Mouse (Mus musculus) limb, embryonic 14.5 days (tissue): ENCODE measurements around the gene Cdh7. TPM values are rescaled to one million over a fixed set of nuclear protein-coding genes. Genes with fewer than 3 reads are reported as not detected.
A peak's percentile ranks its signal among the peaks of the same experiment; 100 is the strongest.

Experiments
- ATAC-seq: fragments of 200-750 bp; cut with Nextera tagmentation; 2 replicates; pipeline ENCODE4 v1.8.0; 2017; ENCODE audit warnings: low read depth, moderate number of reproducible peaks, moderate TSS enrichment; ENCODE audit not compliant: low FRiP score
- DNase-seq: peaks from one replicate; pipeline ENCODE4 v3.0.0-alpha.2; 2015; ENCODE audit warnings: low spot score
- H3K27ac ChIP-seq: fragments of 300-500 bp; sonication (generic); replicated peaks from 2 replicates; pipeline ENCODE4 v1.5.1; 2014; ENCODE audit warnings: low read depth, mild to moderate bottlenecking, low read length, moderate library complexity, mixed read lengths
- H3K27me3 ChIP-seq: fragments of 300-500 bp; sonication (generic); 2 replicates; pipeline ENCODE4 v1.6.1; 2014; ENCODE audit warnings: low read length, mixed read lengths; ENCODE audit not compliant: control insufficient read depth, insufficient read depth
- H3K36me3 ChIP-seq: fragments of 300-500 bp; sonication (generic); 2 replicates; pipeline ENCODE4 v1.6.1; 2014; ENCODE audit warnings: mild to moderate bottlenecking, low read length, moderate library complexity, mixed read lengths; ENCODE audit not compliant: control insufficient read depth, insufficient read depth
- H3K4me1 ChIP-seq: fragments of 300-500 bp; sonication (generic); 2 replicates; pipeline ENCODE4 v1.6.1; 2014; ENCODE audit warnings: antibody characterized with exemption, low read length, mixed read lengths; ENCODE audit not compliant: control insufficient read depth, insufficient read depth
- H3K4me2 ChIP-seq: fragments of 300-500 bp; sonication (generic); replicated peaks from 2 replicates; pipeline ENCODE4 v1.6.1; 2014; ENCODE audit warnings: low read depth, mild to moderate bottlenecking, low read length, moderate library complexity; ENCODE audit not compliant: severe bottlenecking
- H3K4me3 ChIP-seq: fragments of 300-500 bp; sonication (generic); replicated peaks from 2 replicates; pipeline ENCODE4 v1.5.1; 2014; ENCODE audit warnings: low read length
- H3K9ac ChIP-seq: fragments of 300-500 bp; sonication (generic); 2 replicates; pipeline ENCODE4 v1.6.1; 2014; ENCODE audit warnings: mild to moderate bottlenecking, low read depth, low read length, moderate library complexity; ENCODE audit not compliant: severe bottlenecking
- H3K9me3 ChIP-seq: fragments of 300-500 bp; sonication (generic); 2 replicates; pipeline ENCODE4 v1.6.1; 2016; ENCODE audit warnings: low read length; ENCODE audit not compliant: control insufficient read depth
- POLR2A ChIP-seq: fragments of 200-500 bp; IDR thresholded peaks from 2 replicates; pipeline ENCODE4 v1.8.0; 2012; ENCODE audit warnings: inconsistent platforms, mild to moderate bottlenecking, moderate library complexity, borderline replicate concordance; ENCODE audit not compliant: insufficient read depth, insufficient read length; ENCODE audit errors: extremely low read depth
- WGBS: fragments of 180-500 bp; shearing (Covaris S2); extraction: QIAGEN DNeasy Blood & Tissue Kit; methylation state at CpG from one replicate; pipeline ENCODE4 v1.1.7; 2014; 5-methylcytosine and 5-hydroxymethylcytosine counted together
- polyA plus RNA-seq, 2 experiments: library from polyadenylated mRNA; depleted of rRNA in 1 of 2; stranded (reverse) in 1 of 2; unstranded in 1 of 2; fragments of >200 nt; fragmentation: Nextera tagmentation in 1 of 2; extraction: Ambion mirVana in 1 of 2; gene quantifications; 2 replicates each; pipeline versions ENCODE4 v1.2.1 to v1.2.3; 2012 to 2014

Cdh7 gene
- polyA plus RNA-seq (2012; rRNA removed) (1.5 and 2.1 TPM in 2 replicates), polyA plus RNA-seq (2014; fragmentation: Nextera tagmentation; extraction: Ambion mirVana) (0.55 TPM in 2 replicates)

DNA sequence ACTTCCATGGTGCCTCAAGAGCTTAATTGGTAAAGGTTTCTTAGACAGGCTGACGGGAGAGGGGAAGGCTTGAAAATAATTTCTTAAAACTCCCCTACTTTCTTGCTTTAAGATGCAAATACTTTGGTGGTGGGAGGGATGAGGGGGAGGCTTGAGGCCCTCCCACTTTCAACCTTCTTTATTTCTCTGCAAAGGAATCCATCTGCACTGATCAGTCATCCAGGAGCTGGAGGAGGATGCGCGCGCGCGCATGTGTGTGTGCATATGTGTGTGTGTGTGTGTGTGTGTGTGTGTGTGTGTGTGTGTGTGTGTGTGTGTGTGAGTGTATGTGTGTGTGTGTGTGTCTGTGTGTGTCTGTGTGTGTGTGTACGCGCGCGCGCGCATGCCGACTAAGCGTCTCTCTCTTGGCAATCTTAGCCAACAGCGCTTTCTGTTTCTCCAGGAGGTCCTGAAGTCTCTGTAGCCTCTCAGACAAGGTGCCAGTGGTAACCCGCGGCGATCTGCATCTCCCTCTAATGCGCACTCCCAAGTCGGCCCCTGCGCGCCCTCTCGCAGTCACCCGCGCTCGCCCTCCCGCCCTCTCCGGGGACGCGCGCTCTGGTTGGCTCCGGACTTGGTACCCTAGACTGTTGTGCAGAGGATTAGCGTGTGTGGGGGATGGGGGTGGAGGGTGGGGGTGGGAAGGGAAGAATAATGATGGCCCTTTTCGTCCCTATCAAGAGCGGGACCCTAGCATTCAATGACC lies at the start of gene Cdh7:
Gene Cdh7, plus strand, starts transcription at position 368 of the 745 bp plus-strand sequence.
- no peak within 1 kb of the TSS for H3K27ac ChIP-seq
- no peak for TF ChIP-seq POLR2A
- ATAC-seq, result no peak
- H3K9ac ChIP-seq, result peak within 1 kb of the TSS; percentile 34; the same call in 1 of the 2 replicates
- H3K36me3 ChIP-seq, result no peaks in the 10 kb centered on the region
- H3K27me3 ChIP-seq, result peaks cover 13% of the 10 kb centered on the region
- DNase-seq, result peak; percentile 9
- peak within 1 kb of the TSS; percentile 86 for H3K4me2 ChIP-seq
- under 1% methylated on average over 20 of the region's 35 CpGs for WGBS
- peak within 1 kb of the TSS; percentile 52 for H3K4me3 ChIP-seq
- H3K4me1 ChIP-seq, result no peaks in the 10 kb centered on the region; the same call in 1 of the 2 replicates
- H3K9me3 ChIP-seq, result no peaks in the 10 kb centered on the region

DNA sequence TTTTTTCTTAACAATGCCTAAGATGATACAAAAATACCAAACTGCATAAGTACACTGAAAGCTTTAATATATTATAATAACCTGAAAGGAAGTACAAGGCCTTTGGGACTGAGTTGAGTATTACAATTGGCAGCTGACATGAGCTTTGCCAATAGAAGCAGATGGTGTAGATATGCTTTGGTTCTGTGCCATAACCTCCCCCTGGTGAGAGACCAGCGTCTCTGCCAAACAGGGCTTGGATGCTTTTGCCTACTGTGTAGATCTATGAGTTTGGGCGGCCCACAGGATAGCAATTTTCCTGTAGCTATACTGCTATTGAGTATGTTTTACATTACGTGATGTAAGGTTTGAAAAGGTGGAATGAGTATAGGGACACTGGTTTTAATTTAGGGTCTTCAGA lies 49.6 kb upstream of the Cdh7 start:
- Histone ChIP-seq H3K27me3 (no peaks in the 10 kb centered on the region), H3K9me3 (no peaks in the 10 kb centered on the region)
- 74% methylated on average over 3 of the region's 3 CpGs for WGBS

DNA sequence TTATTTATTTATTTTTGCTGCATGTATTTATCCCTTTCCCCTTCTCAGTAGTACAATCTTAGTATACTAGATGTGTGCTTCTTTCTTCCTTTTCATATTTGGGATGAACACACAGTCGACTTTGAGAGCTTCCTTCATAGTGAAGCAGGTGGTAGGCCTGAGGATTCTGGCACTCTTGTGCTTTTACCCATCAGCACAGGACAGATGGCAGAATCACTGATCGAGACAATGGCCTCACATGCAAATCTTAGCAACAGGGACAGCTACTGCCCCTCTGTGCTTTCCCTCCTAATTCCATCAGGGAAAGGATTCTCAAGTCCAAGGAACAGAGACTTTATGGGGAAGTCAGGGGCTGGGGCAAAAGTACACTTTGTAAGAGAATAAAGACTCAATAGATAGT lies 33.7 kb upstream of the Cdh7 start:
- Histone ChIP-seq H3K9me3 (no peaks in the 10 kb centered on the region), H3K27me3 (no peaks in the 10 kb centered on the region), H3K4me2 (no peak overlapping the region), H3K9ac (no peak overlapping the region), H3K4me3 (no peak overlapping the region), H3K4me1 (no peaks in the 10 kb centered on the region), H3K36me3 (no peaks in the 10 kb centered on the region), H3K27ac (no peak overlapping the region)
- ATAC-seq (no peak), DNase-seq (no peak)
- no peak for TF ChIP-seq POLR2A
- WGBS, result 78% methylated on average over 2 of the region's 2 CpGs

More for the DNA sequence above, 49.6 kb upstream of the Cdh7 start:
- Histone ChIP-seq H3K36me3 (no peaks in the 10 kb centered on the region), H3K4me2 (no peak overlapping the region), H3K4me3 (no peak overlapping the region), H3K4me1 (no peaks in the 10 kb centered on the region), H3K9ac (no peak overlapping the region), H3K27ac (no peak overlapping the region)
- DNase-seq (peak; percentile 43), ATAC-seq (no peak)
- no peak for TF ChIP-seq POLR2A

DNA sequence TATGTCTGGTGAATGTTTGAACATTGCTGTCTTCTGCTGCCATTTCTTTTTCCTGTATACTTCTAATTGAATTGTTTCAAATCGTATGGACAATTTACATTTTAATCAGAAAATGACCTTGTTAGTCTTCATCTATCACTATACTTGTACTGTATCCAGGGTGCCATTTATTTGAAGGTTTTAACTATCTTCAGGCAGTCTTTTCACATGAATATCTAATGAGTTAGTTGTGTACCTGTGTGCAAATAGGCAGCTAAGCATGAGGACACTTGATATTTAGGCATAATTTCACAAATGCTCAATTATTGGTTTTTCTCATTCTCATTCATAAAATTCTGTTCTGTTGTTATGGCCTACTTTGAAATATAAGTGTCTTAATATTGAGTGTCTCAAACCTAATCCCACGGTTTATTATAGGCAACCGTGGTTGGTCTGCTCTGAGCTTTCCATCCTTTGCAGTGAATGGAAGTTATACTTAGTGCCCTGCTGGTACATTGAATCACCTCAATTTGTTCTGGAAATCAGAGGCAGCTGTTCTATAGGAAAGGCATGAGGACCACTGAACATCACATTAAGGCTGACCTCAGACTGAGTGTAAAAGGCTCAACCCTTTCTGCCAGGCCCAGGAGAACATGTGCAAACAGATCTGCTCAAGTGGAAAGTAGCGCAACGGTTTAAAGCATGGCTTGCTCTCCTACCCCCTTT lies 10.4 kb upstream of the Cdh7 start:
- no peak for TF ChIP-seq POLR2A
- no peak overlapping the region for H3K4me2 ChIP-seq
- no peak overlapping the region for H3K9ac ChIP-seq
- ATAC-seq (no peak), DNase-seq (no peak)
- no peak overlapping the region for H3K4me3 ChIP-seq
- H3K27ac ChIP-seq, result no peak overlapping the region
- H3K36me3 ChIP-seq, result no peaks in the 10 kb centered on the region
- WGBS, result 49% methylated on average over 5 of the region's 5 CpGs
- H3K4me1 ChIP-seq, result no peaks in the 10 kb centered on the region
- H3K27me3 ChIP-seq, result no peaks in the 10 kb centered on the region
- no peaks in the 10 kb centered on the region for H3K9me3 ChIP-seq

DNA sequence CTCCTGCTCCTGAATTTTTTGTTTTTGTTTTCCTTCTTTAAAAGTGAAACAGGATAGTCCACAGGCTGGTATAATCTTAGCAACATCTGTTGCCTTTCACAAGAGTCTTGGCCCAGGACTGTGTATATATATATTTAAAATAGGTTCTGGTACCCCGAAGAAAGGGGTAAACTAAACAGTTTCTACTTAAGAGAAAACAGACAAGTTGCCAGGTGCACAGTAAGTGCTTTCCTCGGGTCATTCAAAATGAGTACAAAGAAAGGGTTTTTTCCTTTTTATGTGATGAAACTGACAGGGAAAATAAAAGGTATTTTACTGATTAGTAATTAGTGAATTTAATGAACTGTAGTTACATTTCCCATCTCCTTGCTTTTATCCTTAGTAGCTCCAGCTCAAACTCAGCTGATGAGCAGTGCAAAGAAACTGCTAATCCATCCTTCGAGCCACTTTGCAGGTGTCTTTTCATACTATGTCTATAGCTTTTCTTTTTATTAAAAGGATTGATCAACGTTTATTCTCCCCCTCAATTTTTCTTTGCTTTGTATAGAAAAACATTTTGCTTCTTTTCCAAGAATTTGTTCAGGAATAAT lies 9.7 kb upstream of the Cdh7 start:
- H3K27me3 ChIP-seq, result no peaks in the 10 kb centered on the region
- no peak overlapping the region for H3K4me2 ChIP-seq
- H3K27ac ChIP-seq, result no peak overlapping the region
- 38% methylated on average over 4 of the region's 4 CpGs for WGBS
- H3K4me3 ChIP-seq, result no peak overlapping the region
- ATAC-seq, result no peak
- H3K36me3 ChIP-seq, result no peaks in the 10 kb centered on the region
- H3K4me1 ChIP-seq, result no peaks in the 10 kb centered on the region
- no peak for TF ChIP-seq POLR2A
- no peak for DNase-seq
- H3K9me3 ChIP-seq, result no peaks in the 10 kb centered on the region
- no peak overlapping the region for H3K9ac ChIP-seq
